Mouse (Mus musculus): ENCODE data around the gene Gmpr2.

GRCm38 (mm10) chr14:55724411-55724871 lies 52.7 kb downstream of the Gmpr2 start:
- TF ChIP-seq CTCF (IDR thresholded peaks at IDR 0.05; ENCODE audit: low read depth) = no peak
- no peak for TF ChIP-seq EP300 (IDR thresholded peaks at IDR 0.05; ENCODE audit: low read depth)

Data from heart, postnatal 0 days (tissue).